Mouse (Mus musculus): ENCODE measurements around the gene Ccdc22.

DNA sequence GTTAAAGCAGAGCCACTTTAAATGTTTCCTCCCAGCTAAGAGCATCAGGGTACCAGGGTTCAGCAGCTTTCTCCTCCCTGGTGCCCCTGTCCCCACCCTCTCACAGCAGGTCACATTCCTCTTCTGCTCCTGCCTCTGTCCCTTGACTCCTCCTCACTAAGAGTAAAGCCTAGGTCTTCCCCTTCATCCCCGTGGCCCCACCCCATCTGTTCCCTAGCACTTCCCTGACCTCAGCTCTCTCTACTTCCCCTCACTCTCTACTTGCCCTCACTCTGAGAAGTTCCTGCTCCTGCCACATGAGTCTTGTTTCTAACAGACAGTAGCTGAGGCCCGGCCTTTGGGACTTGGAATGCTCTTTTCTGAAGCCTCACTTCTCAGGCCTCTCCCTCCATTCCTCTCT, 42.2 kb downstream of the Ccdc22 start:
- TF ChIP-seq POLR2A (IDR thresholded peaks at IDR 0.05; ENCODE audit: borderline replicate concordance, control insufficient read depth, low read depth, low read length): no peak
- TF ChIP-seq CTCF (IDR thresholded peaks at IDR 0.05; ENCODE audit: control insufficient read depth, insufficient read depth, low read length): no peak
